In the genomic region with DNA sequence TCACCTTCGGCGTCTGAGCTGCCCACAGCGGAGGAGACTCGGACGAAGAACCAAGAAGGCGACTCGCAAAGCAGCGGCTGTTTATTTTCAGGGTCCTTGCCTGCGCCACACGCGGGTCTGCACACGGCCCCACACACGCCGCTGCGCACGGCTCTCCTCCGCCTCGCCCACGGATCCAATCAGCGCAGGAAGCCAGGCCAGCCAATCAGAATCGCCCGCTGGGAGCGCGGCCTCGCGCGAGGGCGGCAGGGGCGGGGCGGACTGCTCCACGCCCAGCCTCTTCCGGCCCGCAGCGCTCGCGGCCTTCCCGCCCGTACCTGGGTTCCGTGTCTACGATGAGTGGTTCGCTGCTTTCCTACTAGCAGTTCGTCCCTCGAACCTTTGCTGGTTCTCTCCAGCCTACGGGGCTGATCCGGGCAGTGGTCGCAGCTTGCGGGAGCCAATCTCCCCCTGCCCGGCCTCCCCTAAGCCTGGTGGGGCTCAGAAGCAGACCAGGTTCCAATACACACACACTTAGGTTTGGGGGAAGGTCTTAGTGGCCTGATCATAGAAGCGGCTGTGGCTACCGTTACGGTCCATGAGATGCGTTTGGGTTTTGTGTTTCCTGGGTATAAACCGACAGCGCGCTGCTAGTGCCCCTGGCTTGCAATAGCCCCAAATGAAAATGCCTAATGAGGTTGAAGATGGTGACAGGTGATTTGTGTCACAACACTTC, we compare ENCODE assay signal across 8 mouse cellular contexts. TPM values are rescaled to one million over a fixed set of nuclear protein-coding genes. Genes with fewer than 3 reads are reported as not detected.
DNase-seq lines count a peak whose midpoint lies in the region; ATAC-seq and TF ChIP-seq lines count a peak whose summit lies in the region.

Cnbp (minus strand) TSS at position 207 of the 715 bp plus-strand sequence.

- peak within 1 kb of the TSS; percentile 67 for H3K4me2 ChIP-seq in kidney, embryonic 15.5 days

- ATAC-seq in kidney, embryonic 15.5 days (replicated peaks; ENCODE audit: low FRiP score), result peak; percentile 98
- peak; percentile 96 for ATAC-seq in monocyte, adult 5-6 weeks (replicated peaks; ENCODE audit: insufficient number of reproducible peaks, low FRiP score, low TSS enrichment, poor library complexity, severe bottlenecking)

- 0 out of 2 replicates have a peak, but pooled peaks have one; percentile 25 for TF ChIP-seq CTCF in bone marrow macrophage, adult 2 months (IDR thresholded peaks at IDR 0.05; ENCODE audit: low read depth, low read length)
- no peak for TF ChIP-seq CTCF in embryonic fibroblast, embryonic 13.5 days (IDR thresholded peaks at IDR 0.05; ENCODE audit: borderline replicate concordance, insufficient read depth, low read length)

- H3K9ac ChIP-seq in kidney, embryonic 15.5 days, result peak within 1 kb of the TSS; percentile 100

- peaks cover 8% of the 10 kb centered on the region for H3K4me1 ChIP-seq in bone marrow macrophage, adult 2 months (ENCODE audit: control insufficient read depth, insufficient read depth, low read length)
- H3K4me1 ChIP-seq in embryonic fibroblast, embryonic 13.5 days (ENCODE audit: control insufficient read depth, insufficient read depth, low read length), result peaks cover 14% of the 10 kb centered on the region
- H3K4me1 ChIP-seq in heart, embryonic 10.5 days, result peaks cover 20% of the 10 kb centered on the region; the same call in 1 of the 2 replicates
- peaks cover 24% of the 10 kb centered on the region for H3K4me1 ChIP-seq in kidney, embryonic 15.5 days

- no peaks in the 10 kb centered on the region for H3K9me3 ChIP-seq in heart, embryonic 10.5 days
- H3K9me3 ChIP-seq in kidney, embryonic 15.5 days (replicated peaks), result no peaks in the 10 kb centered on the region

- no peaks in the 10 kb centered on the region for H3K27me3 ChIP-seq in heart, embryonic 10.5 days (ENCODE audit: insufficient read depth, poor library complexity, severe bottlenecking)
- no peaks in the 10 kb centered on the region for H3K27me3 ChIP-seq in kidney, embryonic 15.5 days

- peak; percentile 46; the same call in 1 of the 2 replicates for TF ChIP-seq POLR2A in bone marrow macrophage, adult 2 months (IDR thresholded peaks at IDR 0.05; ENCODE audit: borderline replicate concordance, low read depth, low read length)
- peak; percentile 84 for TF ChIP-seq POLR2A in embryonic fibroblast, embryonic 13.5 days (IDR thresholded peaks at IDR 0.05; ENCODE audit: low read depth, low read length)

- peak within 1 kb of the TSS; percentile 93 for H3K4me3 ChIP-seq in bone marrow macrophage, adult 2 months (ENCODE audit: insufficient read depth, low read length)
- H3K4me3 ChIP-seq in embryonic fibroblast, embryonic 13.5 days (ENCODE audit: insufficient read depth, low read length), result peak within 1 kb of the TSS; percentile 85
- peak within 1 kb of the TSS; percentile 100 for H3K4me3 ChIP-seq in heart, embryonic 10.5 days
- H3K4me3 ChIP-seq in kidney, embryonic 15.5 days (replicated peaks), result peak within 1 kb of the TSS; percentile 99

- whole genome bisulfite sequencing in heart, embryonic 10.5 days, result under 1% methylated on average over 55 of the region's 55 CpGs
- under 1% methylated on average over 55 of the region's 55 CpGs for WGBS in kidney, embryonic 15.5 days

- H3K27ac ChIP-seq in bone marrow macrophage, adult 2 months (ENCODE audit: insufficient read depth, low read depth, low read length), result peak within 1 kb of the TSS; percentile 90
- peak within 1 kb of the TSS; percentile 81 for H3K27ac ChIP-seq in embryonic fibroblast, embryonic 13.5 days (ENCODE audit: insufficient read depth, low read length)
- H3K27ac ChIP-seq in heart, embryonic 10.5 days, result peak within 1 kb of the TSS; percentile 100
- H3K27ac ChIP-seq in kidney, embryonic 15.5 days, result peak within 1 kb of the TSS; percentile 91

- peaks cover 26% of the 10 kb centered on the region for H3K36me3 ChIP-seq in heart, embryonic 10.5 days
- H3K36me3 ChIP-seq in kidney, embryonic 15.5 days, result peaks cover 24% of the 10 kb centered on the region

- DNase-seq in A20 (ENCODE audit: low read depth, low spot score) (peak; percentile 97), liver (peak; percentile 97)
- peak; percentile 98 for DNase-seq in heart, embryonic 10.5 days (ENCODE audit: low spot score)
- DNase-seq in spleen, postnatal 4 days (ENCODE audit: low spot score in 2 of 2), result peak; percentile 97 to 99

RNA-seq across cellular contexts. Expression of gene Cnbp, which starts in this region (rescaled TPM):
- polyA plus RNA-seq in bone marrow macrophage, adult 2 months (2012; ENCODE audit: insufficient read depth, insufficient read length, missing spikeins), result 169 and 174 TPM in 2 replicates
- polyA plus RNA-seq in embryonic fibroblast, embryonic 13.5 days (2011; ENCODE audit: insufficient read length, low read depth, missing spikeins), result 353 and 374 TPM in 2 replicates
- 999 and 1,260 TPM in 2 replicates for polyA plus RNA-seq in heart, embryonic 10.5 days (2016; fragmentation: Nextera tagmentation; extraction: Ambion mirVana)
- polyA plus RNA-seq in kidney, embryonic 15.5 days (2015; fragmentation: Nextera tagmentation; extraction: Ambion mirVana), result 1,107 and 1,171 TPM in 2 replicates
- total RNA-seq in monocyte, adult 5-6 weeks (2017), result 887 to 1,002 TPM (median 999 TPM) in 3 replicates

Comparison
In these comparisons a context has a peak if more than half of its experiments do, and no peak if none do; other contexts are left out.
1. Peak in every context shown above with its lines: DNase-seq, ATAC-seq, H3K4me3 ChIP-seq and H3K27ac ChIP-seq.